Mouse (Mus musculus): ENCODE data around the gene Hus1b. TPM values are rescaled to one million over a fixed set of nuclear protein-coding genes. Genes with fewer than 3 reads are reported as not detected.

Gene Hus1b
- polyA plus RNA-seq, 1 experiment from 2014 or later: 0.35 TPM

GRCm38 (mm10) chr13:30932972-30933371, 14.6 kb downstream of the Hus1b start:
- 75% methylated on average over 6 of the region's 6 CpGs for WGBS
- H3K9me3 ChIP-seq (ENCODE audit: control insufficient read depth, low read depth, low read length): no peaks in the 10 kb centered on the region

GRCm38 (mm10) chr13:30931613-30932012, 15.9 kb downstream of the Hus1b start:
- 0 out of 2 replicates have a peak, but pooled peaks cover 2% of the 10 kb centered on the region for H3K36me3 ChIP-seq (ENCODE audit: control insufficient read depth, insufficient read depth, low read length)
- H3K27me3 ChIP-seq (ENCODE audit: control insufficient read depth, insufficient read depth, low read length): no peaks in the 10 kb centered on the region
- WGBS: 72% methylated on average over 4 of the region's 4 CpGs
- no peak for ATAC-seq (ENCODE audit: insufficient number of reproducible peaks, insufficient read depth, low FRiP score, low read depth)
- no peak overlapping the region for H3K4me2 ChIP-seq (replicated peaks; ENCODE audit: low read depth, low read length)
- no peak overlapping the region for H3K4me3 ChIP-seq (ENCODE audit: low read depth, low read length)
- H3K4me1 ChIP-seq (ENCODE audit: control insufficient read depth, insufficient read depth, low read length): 0 out of 2 replicates have a peak, but pooled peaks cover 2% of the 10 kb centered on the region
- H3K27ac ChIP-seq (ENCODE audit: low read length): no peak overlapping the region
- H3K9ac ChIP-seq (replicated peaks; ENCODE audit: low read depth, low read length): no peak overlapping the region
- no peaks in the 10 kb centered on the region for H3K9me3 ChIP-seq (ENCODE audit: control insufficient read depth, low read depth, low read length)

More at GRCm38 (mm10) chr13:30932972-30933371, 14.6 kb downstream of the Hus1b start:
- Histone ChIP-seq H3K27ac (ENCODE audit: low read length) (no peak overlapping the region), H3K4me1 (ENCODE audit: control insufficient read depth, insufficient read depth, low read length) (no peaks in the 10 kb centered on the region), H3K36me3 (ENCODE audit: control insufficient read depth, insufficient read depth, low read length) (0 out of 2 replicates have a peak, but pooled peaks cover 2% of the 10 kb centered on the region), H3K4me2 (replicated peaks; ENCODE audit: low read depth, low read length) (no peak overlapping the region), H3K4me3 (ENCODE audit: low read depth, low read length) (no peak overlapping the region), H3K9ac (replicated peaks; ENCODE audit: low read depth, low read length) (no peak overlapping the region), H3K27me3 (ENCODE audit: control insufficient read depth, insufficient read depth, low read length) (no peaks in the 10 kb centered on the region)
- no peak for ATAC-seq (ENCODE audit: insufficient number of reproducible peaks, insufficient read depth, low FRiP score, low read depth)

GRCm38 (mm10) chr13:30929119-30929518, 18.4 kb downstream of the Hus1b start:
- H3K9ac ChIP-seq (replicated peaks; ENCODE audit: low read depth, low read length): no peak overlapping the region
- no peak overlapping the region for H3K27ac ChIP-seq (ENCODE audit: low read length)
- peaks cover under 1% of the 10 kb centered on the region; the same call in 1 of the 2 replicates for H3K36me3 ChIP-seq (ENCODE audit: control insufficient read depth, insufficient read depth, low read length)
- no peak overlapping the region for H3K4me3 ChIP-seq (ENCODE audit: low read depth, low read length)
- H3K4me2 ChIP-seq (replicated peaks; ENCODE audit: low read depth, low read length): no peak overlapping the region
- no peak for ATAC-seq (ENCODE audit: insufficient number of reproducible peaks, insufficient read depth, low FRiP score, low read depth)
- 0 out of 2 replicates have a peak, but pooled peaks cover 2% of the 10 kb centered on the region for H3K4me1 ChIP-seq (ENCODE audit: control insufficient read depth, insufficient read depth, low read length)
- no peaks in the 10 kb centered on the region for H3K9me3 ChIP-seq (ENCODE audit: control insufficient read depth, low read depth, low read length)
- WGBS: 84% methylated on average over 2 of the region's 2 CpGs
- H3K27me3 ChIP-seq (ENCODE audit: control insufficient read depth, insufficient read depth, low read length): no peaks in the 10 kb centered on the region

GRCm38 (mm10) chr13:30924269-30924668, 23.3 kb downstream of the Hus1b start:
- 0 out of 2 replicates have a peak, but pooled peaks cover 2% of the 10 kb centered on the region for H3K4me1 ChIP-seq (ENCODE audit: control insufficient read depth, insufficient read depth, low read length)
- no peak overlapping the region for H3K4me3 ChIP-seq (ENCODE audit: low read depth, low read length)
- no peak overlapping the region for H3K9ac ChIP-seq (replicated peaks; ENCODE audit: low read depth, low read length)
- H3K36me3 ChIP-seq (ENCODE audit: control insufficient read depth, insufficient read depth, low read length): no peaks in the 10 kb centered on the region; the same call in 1 of the 2 replicates
- ATAC-seq (ENCODE audit: insufficient number of reproducible peaks, insufficient read depth, low FRiP score, low read depth): peak; percentile 28; the same call in 1 of the 2 replicates
- no peaks in the 10 kb centered on the region for H3K27me3 ChIP-seq (ENCODE audit: control insufficient read depth, insufficient read depth, low read length)
- H3K9me3 ChIP-seq (ENCODE audit: control insufficient read depth, low read depth, low read length): no peaks in the 10 kb centered on the region
- no peak overlapping the region for H3K4me2 ChIP-seq (replicated peaks; ENCODE audit: low read depth, low read length)
- H3K27ac ChIP-seq (ENCODE audit: low read length): no peak overlapping the region
- WGBS: 53% methylated on average over 6 of the region's 6 CpGs

- Histone ChIP-seq H3K4me3 (ENCODE audit: low read depth, low read length) (no peak overlapping the region), H3K9ac (replicated peaks; ENCODE audit: low read depth, low read length) (no peak overlapping the region), H3K4me2 (replicated peaks; ENCODE audit: low read depth, low read length) (no peak overlapping the region), H3K4me1 (ENCODE audit: control insufficient read depth, insufficient read depth, low read length) (0 out of 2 replicates have a peak, but pooled peaks cover 2% of the 10 kb centered on the region), H3K27ac (ENCODE audit: low read length) (no peak overlapping the region), H3K27me3 (ENCODE audit: control insufficient read depth, insufficient read depth, low read length) (no peaks in the 10 kb centered on the region), H3K9me3 (ENCODE audit: control insufficient read depth, low read depth, low read length) (no peaks in the 10 kb centered on the region), H3K36me3 (ENCODE audit: control insufficient read depth, insufficient read depth, low read length) (no peaks in the 10 kb centered on the region; the same call in 1 of the 2 replicates)
- WGBS: 86% methylated on average over 4 of the region's 4 CpGs
- ATAC-seq (ENCODE audit: insufficient number of reproducible peaks, insufficient read depth, low FRiP score, low read depth): no peak
These were observed 25.6 kb downstream of the Hus1b start for GRCm38 (mm10) chr13:30921914-30922313.

GRCm38 (mm10) chr13:30913757-30914156, 33.8 kb downstream of the Hus1b start:
- H3K9ac ChIP-seq (replicated peaks; ENCODE audit: low read depth, low read length): no peak overlapping the region
- H3K4me2 ChIP-seq (replicated peaks; ENCODE audit: low read depth, low read length): no peak overlapping the region
- peaks cover 4% of the 10 kb centered on the region for H3K4me1 ChIP-seq (ENCODE audit: control insufficient read depth, insufficient read depth, low read length)
- H3K36me3 ChIP-seq (ENCODE audit: control insufficient read depth, insufficient read depth, low read length): no peaks in the 10 kb centered on the region; the same call in 1 of the 2 replicates
- ATAC-seq (ENCODE audit: insufficient number of reproducible peaks, insufficient read depth, low FRiP score, low read depth): no peak
- H3K27ac ChIP-seq (ENCODE audit: low read length): no peak overlapping the region
- no peaks in the 10 kb centered on the region for H3K9me3 ChIP-seq (ENCODE audit: control insufficient read depth, low read depth, low read length)
- no peak overlapping the region for H3K4me3 ChIP-seq (ENCODE audit: low read depth, low read length)
- H3K27me3 ChIP-seq (ENCODE audit: control insufficient read depth, insufficient read depth, low read length): no peaks in the 10 kb centered on the region

- ATAC-seq (ENCODE audit: insufficient number of reproducible peaks, insufficient read depth, low FRiP score, low read depth): no peak
- no peak overlapping the region for H3K9ac ChIP-seq (replicated peaks; ENCODE audit: low read depth, low read length)
- H3K4me1 ChIP-seq (ENCODE audit: control insufficient read depth, insufficient read depth, low read length): peaks cover 4% of the 10 kb centered on the region
- no peak overlapping the region for H3K4me3 ChIP-seq (ENCODE audit: low read depth, low read length)
- no peaks in the 10 kb centered on the region for H3K27me3 ChIP-seq (ENCODE audit: control insufficient read depth, insufficient read depth, low read length)
- 16% methylated on average over 4 of the region's 4 CpGs for WGBS
- no peaks in the 10 kb centered on the region; the same call in 1 of the 2 replicates for H3K36me3 ChIP-seq (ENCODE audit: control insufficient read depth, insufficient read depth, low read length)
- no peak overlapping the region for H3K27ac ChIP-seq (ENCODE audit: low read length)
- H3K4me2 ChIP-seq (replicated peaks; ENCODE audit: low read depth, low read length): no peak overlapping the region
- H3K9me3 ChIP-seq (ENCODE audit: control insufficient read depth, low read depth, low read length): no peaks in the 10 kb centered on the region
These were observed 34.5 kb downstream of the Hus1b start for GRCm38 (mm10) chr13:30913028-30913427.

GRCm38 (mm10) chr13:30911931-30912625, 35.5 kb downstream of the Hus1b start:
- Histone ChIP-seq H3K4me1 (ENCODE audit: control insufficient read depth, insufficient read depth, low read length) (peaks cover 4% of the 10 kb centered on the region), H3K36me3 (ENCODE audit: control insufficient read depth, insufficient read depth, low read length) (no peaks in the 10 kb centered on the region; the same call in 1 of the 2 replicates), H3K4me3 (ENCODE audit: low read depth, low read length) (no peak overlapping the region), H3K4me2 (replicated peaks; ENCODE audit: low read depth, low read length) (no peak overlapping the region), H3K27ac (ENCODE audit: low read length) (no peak overlapping the region), H3K27me3 (ENCODE audit: control insufficient read depth, insufficient read depth, low read length) (no peaks in the 10 kb centered on the region), H3K9me3 (ENCODE audit: control insufficient read depth, low read depth, low read length) (no peaks in the 10 kb centered on the region), H3K9ac (replicated peaks; ENCODE audit: low read depth, low read length) (no peak overlapping the region)
- ATAC-seq (ENCODE audit: insufficient number of reproducible peaks, insufficient read depth, low FRiP score, low read depth): no peak
- 41% methylated on average over 5 of the region's 5 CpGs for WGBS

Measured in stomach, embryonic 14.5 days (tissue).